Mouse (Mus musculus) ES-E14 (cell line): Measurements from ENCODE around the gene Tln1.

ENCODE experiments used
- CHD2 ChIP-seq: IDR thresholded peaks from 2 replicates; pipeline ENCODE4 v1.6.1; 2014; ENCODE audit warnings: mild to moderate bottlenecking, low read depth, low read length, inconsistent platforms
- HCFC1 ChIP-seq: IDR thresholded peaks from 2 replicates; pipeline ENCODE4 v1.6.1; 2012; ENCODE audit warnings: low read length, inconsistent platforms, borderline replicate concordance; ENCODE audit not compliant: insufficient read depth
- MAFK ChIP-seq: IDR thresholded peaks from 2 replicates; pipeline ENCODE4 v1.6.1; 2014; ENCODE audit warnings: mild to moderate bottlenecking, low read depth, low read length, inconsistent platforms; ENCODE audit not compliant: insufficient read depth
- ZC3H11A ChIP-seq: IDR thresholded peaks from 2 replicates; pipeline ENCODE4 v1.6.1; 2012; ENCODE audit warnings: low read depth, mild to moderate bottlenecking, inconsistent platforms, low read length, borderline replicate concordance
- ZNF384 ChIP-seq: IDR thresholded peaks from 2 replicates; pipeline ENCODE4 v1.6.1; 2012; ENCODE audit warnings: low read depth, low read length, inconsistent platforms

GRCm38 (mm10) chr4:43593453-43593852 lies 31.0 kb upstream of the Tln1 start:
- TF ChIP-seq MAFK (no peak), CHD2 (no peak), HCFC1 (no peak), ZC3H11A (no peak), ZNF384 (no peak)
